24 mouse cellular contexts compared by ENCODE assay signal in genomic region chr11:47952366-47952765, GRCm38 (mm10). TPM values are rescaled to one million over a fixed set of nuclear protein-coding genes. Genes with fewer than 3 reads are reported as not detected.
A peak's percentile ranks its signal among the peaks of the same experiment; 100 is the strongest.
DNase-seq lines count a peak whose midpoint lies in the region; ATAC-seq and TF ChIP-seq lines count a peak whose summit lies in the region.
"Had no signal": no experiment of that assay in that cellular context is flagged by ENCODE, and none has a peak within 500 bp of the region (broad histone marks: within the 10 kb centered on the region; RNA-seq: fewer than 3 reads in every experiment).

No protein-coding gene starts in this region.

- no peak overlapping the region for H3K27ac ChIP-seq in gastrocnemius, adult 2 months
- no peak overlapping the region for H3K27ac ChIP-seq in left cerebral cortex, adult 2 months
- H3K27ac ChIP-seq: embryonic facial prominence, embryonic 12.5 days; embryonic facial prominence, embryonic 15.5 days; hindbrain, embryonic 12.5 days; hindbrain, embryonic 15.5 days had no signal

- no peak overlapping the region for H3K4me3 ChIP-seq in gastrocnemius, adult 2 months
- no peak overlapping the region for H3K4me3 ChIP-seq in left cerebral cortex, adult 2 months
- H3K4me3 ChIP-seq: embryonic facial prominence, embryonic 12.5 days; embryonic facial prominence, embryonic 15.5 days; hindbrain, embryonic 12.5 days; hindbrain, embryonic 15.5 days had no signal

- ATAC-seq in cerebellum, adult (ENCODE audit: insufficient number of reproducible peaks, low FRiP score, low TSS enrichment) = no peak
- ATAC-seq: forebrain, embryonic 14.5 days; forebrain, postnatal 0 days; intestine, postnatal 0 days; Patski had no signal

- DNase-seq in cerebellum, postnatal 10 days = peak; percentile 57 to 74
- peak; percentile 14 for DNase-seq in gastrocnemius, adult 2 months
- no peak for DNase-seq in gastrocnemius, postnatal 36 days
- DNase-seq in left cerebral cortex, postnatal 4 days = peak; percentile 21
- no peak for DNase-seq in left cerebral cortex, adult 2 months (ENCODE audit: extremely low spot score in 1 of 2, low spot score in 2 of 2)
- peak; percentile 13 for DNase-seq in gastrocnemius, postnatal 25 days
- DNase-seq: adrenal gland, postnatal 25 days; B cell, adult 2 months; cerebellum, adult 11-12 months; cerebellum, adult 8-10 months; cerebellum, postnatal 25 days; forebrain, postnatal 0 days; heart, adult 11 months; kidney, adult 2 months had no signal

- TF ChIP-seq CTCF in gastrocnemius, adult 2 months (IDR thresholded peaks at IDR 0.05) = no peak
- TF ChIP-seq CTCF in left cerebral cortex, adult 2 months (IDR thresholded peaks at IDR 0.05) = no peak

- intact Hi-C loops in gastrocnemius, adult 2 months (cut with DNase I) = no loop called here
- intact Hi-C loops in gastrocnemius, postnatal 36 days (cut with DNase I) = no loop called here
- intact Hi-C loops in left cerebral cortex, postnatal 4 days (cut with DNase I) = no loop called here
- intact Hi-C loops in left cerebral cortex, adult 2 months (cut with DNase I) = no loop called here

RNA-seq across cellular contexts. Expression of gene Sgcd, which starts 36.4 kb away (rescaled TPM):
- 10 to 100 TPM; 60.7 to 78.2 TPM for total RNA-seq in gastrocnemius, adult 2 months (2021)
- total RNA-seq in gastrocnemius, postnatal 36 days (2021) = 10 to 100 TPM; 54.2 to 62.1 TPM
- 10 to 100 TPM; 17.7 to 20.8 TPM for total RNA-seq in left cerebral cortex, postnatal 4 days (2021)
- total RNA-seq in left cerebral cortex, adult 2 months (2021) = 10 to 100 TPM; 15.0 to 18.7 TPM
- 10 to 100 TPM; 67.4 to 75.2 TPM for total RNA-seq in gastrocnemius, postnatal 25 days (2021)
- total RNA-seq: common myeloid progenitor, adult 5-6 weeks; hematopoietic stem cell, adult 5-6 weeks had no signal

Comparison
In these comparisons a context has a peak if more than half of its experiments do, and no peak if none do; other contexts are left out.
1. DNase-seq: peak in cerebellum, postnatal 10 days (2 of 2), gastrocnemius, adult 2 months (single experiment), left cerebral cortex, postnatal 4 days (single experiment) and gastrocnemius, postnatal 25 days (single experiment); none in gastrocnemius, postnatal 36 days (0 of 2) and left cerebral cortex, adult 2 months (0 of 2).